Mouse (Mus musculus): ENCODE measurements around the gene Ccsap. TPM values are rescaled to one million over a fixed set of nuclear protein-coding genes. Genes with fewer than 3 reads are reported as not detected.

Ccsap gene
- 4.5 and 4.6 TPM in 2 replicates for polyA plus RNA-seq (2015; fragmentation: Nextera tagmentation; extraction: Ambion mirVana)

- Histone ChIP-seq H3K27ac (replicated peaks) (peak within 1 kb of the TSS; percentile 90), H3K27me3 (peaks cover 41% of the 10 kb centered on the region), H3K9me3 (no peaks in the 10 kb centered on the region), H3K4me3 (peak within 1 kb of the TSS; percentile 88), H3K36me3 (no peaks in the 10 kb centered on the region), H3K4me1 (replicated peaks) (peaks cover 17% of the 10 kb centered on the region), H3K9ac (peak within 1 kb of the TSS; percentile 88), H3K4me2 (peak within 1 kb of the TSS; percentile 89)
- ATAC-seq (ENCODE audit: low read depth): peak; percentile 80; the same call in 1 of the 2 replicates
- 2% methylated on average over 48 of the region's 48 CpGs for WGBS
These were observed at the start of gene Ccsap for GRCm38 (mm10) chr8:123859648-123860259. TSS of gene Ccsap (minus strand) at chr8:123860209.

DNA sequence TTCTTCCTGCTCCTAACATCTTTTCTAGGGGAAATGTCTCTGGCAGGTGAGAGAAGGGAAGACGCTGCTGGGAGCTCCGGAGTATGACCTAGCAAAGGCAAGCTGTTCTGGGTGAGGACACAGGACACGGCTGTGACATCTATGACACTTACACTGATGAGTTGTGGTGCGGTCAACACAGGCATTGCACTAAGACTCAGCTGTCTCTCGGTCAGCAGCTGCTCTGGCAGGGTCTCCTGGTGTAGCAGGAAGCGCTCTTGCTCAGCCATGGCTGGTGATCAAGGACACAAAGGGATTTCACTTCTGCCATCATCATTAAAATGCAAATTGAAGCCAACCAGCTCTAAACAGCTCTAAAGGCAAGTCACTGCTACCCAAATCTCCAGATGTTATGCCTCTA, 47.6 kb upstream of the Ccsap start:
- Histone ChIP-seq H3K4me2 (no peak overlapping the region), H3K9me3 (no peaks in the 10 kb centered on the region), H3K27ac (replicated peaks) (no peak overlapping the region), H3K4me3 (no peak overlapping the region), H3K27me3 (no peaks in the 10 kb centered on the region), H3K36me3 (peaks cover 92% of the 10 kb centered on the region), H3K9ac (no peak overlapping the region), H3K4me1 (replicated peaks) (no peaks in the 10 kb centered on the region)
- WGBS: 87% methylated on average over 6 of the region's 6 CpGs
- no peak for ATAC-seq (ENCODE audit: low read depth)

DNA sequence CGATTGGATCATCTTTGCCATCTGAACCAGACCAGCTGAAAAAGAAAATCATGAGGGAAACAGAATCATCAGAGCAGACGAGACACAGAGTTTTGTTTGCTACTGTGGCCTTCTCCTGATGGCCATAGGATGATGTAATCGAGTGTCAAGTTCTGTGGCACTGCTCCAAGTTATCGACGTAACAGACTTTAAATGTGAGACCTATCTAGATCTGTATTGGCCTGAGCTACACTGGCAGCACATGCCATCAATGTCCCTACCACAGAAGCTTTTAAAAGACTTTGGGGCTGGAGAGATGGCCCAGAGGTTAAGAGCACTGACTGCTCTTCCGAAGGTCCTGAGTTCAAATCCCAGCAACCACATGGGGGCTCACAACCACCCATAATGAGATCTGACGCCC, 42.6 kb upstream of the Ccsap start:
- H3K4me2 ChIP-seq: no peak overlapping the region
- no peaks in the 10 kb centered on the region for H3K27me3 ChIP-seq
- H3K27ac ChIP-seq (replicated peaks): no peak overlapping the region
- no peak overlapping the region for H3K9ac ChIP-seq
- ATAC-seq (ENCODE audit: low read depth): no peak
- H3K4me3 ChIP-seq: no peak overlapping the region
- H3K36me3 ChIP-seq: peaks cover 71% of the 10 kb centered on the region
- H3K4me1 ChIP-seq (replicated peaks): no peaks in the 10 kb centered on the region
- 92% methylated on average over 7 of the region's 7 CpGs for WGBS
- no peaks in the 10 kb centered on the region for H3K9me3 ChIP-seq

GRCm38 (mm10) chr8:123899366-123899765, 39.4 kb upstream of the Ccsap start:
- 87% methylated on average over 7 of the region's 7 CpGs for whole genome bisulfite sequencing
- H3K36me3 ChIP-seq: peaks cover 43% of the 10 kb centered on the region
- H3K27me3 ChIP-seq: peaks cover 24% of the 10 kb centered on the region
- no peak for ATAC-seq (ENCODE audit: low read depth)
- no peak overlapping the region for H3K9ac ChIP-seq
- no peak overlapping the region for H3K27ac ChIP-seq (replicated peaks)
- no peaks in the 10 kb centered on the region for H3K9me3 ChIP-seq
- no peaks in the 10 kb centered on the region for H3K4me1 ChIP-seq (replicated peaks)
- no peak overlapping the region for H3K4me3 ChIP-seq
- H3K4me2 ChIP-seq: no peak overlapping the region

DNA sequence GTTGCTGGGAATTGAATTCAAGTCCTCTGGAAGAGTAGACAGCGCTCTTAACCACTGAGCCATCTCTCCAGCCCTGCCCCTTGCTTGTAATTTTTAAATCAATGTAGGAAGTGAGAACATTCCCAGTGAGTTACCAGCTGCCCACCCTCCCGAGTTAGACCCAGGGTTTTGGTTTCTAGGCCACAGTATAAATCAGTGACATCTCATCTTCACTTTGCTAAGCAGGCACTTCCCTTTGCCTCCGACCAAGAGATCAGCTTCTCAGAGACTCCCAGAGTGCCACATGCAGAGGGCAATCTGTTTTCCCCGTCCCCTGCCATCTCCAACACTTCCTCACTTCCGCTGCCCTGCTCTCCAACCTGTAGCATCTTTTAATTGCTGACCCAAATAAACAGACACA, 38.6 kb upstream of the Ccsap start:
- no peak overlapping the region for H3K9ac ChIP-seq
- WGBS: 87% methylated on average over 5 of the region's 5 CpGs
- H3K4me3 ChIP-seq: no peak overlapping the region
- no peaks in the 10 kb centered on the region for H3K9me3 ChIP-seq
- H3K4me1 ChIP-seq (replicated peaks): no peaks in the 10 kb centered on the region
- no peak overlapping the region for H3K27ac ChIP-seq (replicated peaks)
- ATAC-seq (ENCODE audit: low read depth): no peak
- H3K27me3 ChIP-seq: peaks cover 31% of the 10 kb centered on the region
- H3K4me2 ChIP-seq: no peak overlapping the region
- peaks cover 35% of the 10 kb centered on the region for H3K36me3 ChIP-seq

DNA sequence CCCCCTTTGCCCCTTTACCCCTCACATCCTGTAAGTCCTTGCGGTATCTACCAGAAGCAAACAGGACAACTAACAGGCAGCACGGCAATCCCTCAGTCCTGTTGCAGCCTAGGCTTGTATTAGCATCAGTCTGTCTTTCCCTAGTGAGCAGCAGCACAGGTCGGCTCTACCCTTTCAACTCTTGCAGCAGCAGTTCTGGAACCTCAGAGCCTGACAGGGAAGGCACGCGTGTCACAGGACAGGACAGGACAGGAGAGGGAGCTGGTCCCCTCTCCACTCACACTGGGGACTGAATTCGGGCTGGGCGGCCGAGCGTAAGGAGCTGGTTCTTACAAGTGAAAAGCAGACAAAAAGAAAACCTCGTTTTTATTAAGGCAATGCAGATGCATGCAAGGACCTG, 36.8 kb upstream of the Ccsap start:
- 56% methylated on average over 10 of the region's 10 CpGs for WGBS
- Histone ChIP-seq H3K4me1 (replicated peaks) (peaks cover 13% of the 10 kb centered on the region), H3K4me3 (no peak overlapping the region), H3K9me3 (no peaks in the 10 kb centered on the region), H3K27ac (replicated peaks) (no peak overlapping the region), H3K27me3 (peaks cover 49% of the 10 kb centered on the region), H3K36me3 (peaks cover 17% of the 10 kb centered on the region), H3K4me2 (no peak overlapping the region), H3K9ac (no peak overlapping the region)
- ATAC-seq (ENCODE audit: low read depth): no peak

- Histone ChIP-seq H3K4me2 (no peak overlapping the region), H3K27me3 (peaks cover 54% of the 10 kb centered on the region), H3K9me3 (no peaks in the 10 kb centered on the region), H3K27ac (replicated peaks) (no peak overlapping the region), H3K4me1 (replicated peaks) (peaks cover 17% of the 10 kb centered on the region), H3K9ac (no peak overlapping the region), H3K36me3 (peaks cover 13% of the 10 kb centered on the region), H3K4me3 (no peak overlapping the region)
- no peak for ATAC-seq (ENCODE audit: low read depth)
- WGBS: 71% methylated on average over 14 of the region's 14 CpGs
These were observed 36.4 kb upstream of the Ccsap start for GRCm38 (mm10) chr8:123896366-123896761.

- no peak overlapping the region for H3K9ac ChIP-seq
- H3K4me1 ChIP-seq (replicated peaks): peaks cover 21% of the 10 kb centered on the region
- H3K27ac ChIP-seq (replicated peaks): no peak overlapping the region
- no peaks in the 10 kb centered on the region for H3K9me3 ChIP-seq
- 70% methylated on average over 9 of the region's 9 CpGs for WGBS
- H3K4me3 ChIP-seq: no peak overlapping the region
- H3K27me3 ChIP-seq: peaks cover 59% of the 10 kb centered on the region
- peaks cover 8% of the 10 kb centered on the region for H3K36me3 ChIP-seq
- no peak for ATAC-seq (ENCODE audit: low read depth)
- H3K4me2 ChIP-seq: no peak overlapping the region
These were observed 35.8 kb upstream of the Ccsap start for GRCm38 (mm10) chr8:123895680-123896365.

GRCm38 (mm10) chr8:123895230-123895629, 35.2 kb upstream of the Ccsap start:
- ATAC-seq (ENCODE audit: low read depth): no peak
- H3K4me3 ChIP-seq: no peak overlapping the region
- H3K9ac ChIP-seq: no peak overlapping the region
- peaks cover 21% of the 10 kb centered on the region for H3K4me1 ChIP-seq (replicated peaks)
- H3K27me3 ChIP-seq: peaks cover 65% of the 10 kb centered on the region
- 87% methylated on average over 4 of the region's 4 CpGs for WGBS
- no peaks in the 10 kb centered on the region for H3K9me3 ChIP-seq
- no peak overlapping the region for H3K27ac ChIP-seq (replicated peaks)
- H3K36me3 ChIP-seq: peaks cover 2% of the 10 kb centered on the region
- no peak overlapping the region for H3K4me2 ChIP-seq

DNA sequence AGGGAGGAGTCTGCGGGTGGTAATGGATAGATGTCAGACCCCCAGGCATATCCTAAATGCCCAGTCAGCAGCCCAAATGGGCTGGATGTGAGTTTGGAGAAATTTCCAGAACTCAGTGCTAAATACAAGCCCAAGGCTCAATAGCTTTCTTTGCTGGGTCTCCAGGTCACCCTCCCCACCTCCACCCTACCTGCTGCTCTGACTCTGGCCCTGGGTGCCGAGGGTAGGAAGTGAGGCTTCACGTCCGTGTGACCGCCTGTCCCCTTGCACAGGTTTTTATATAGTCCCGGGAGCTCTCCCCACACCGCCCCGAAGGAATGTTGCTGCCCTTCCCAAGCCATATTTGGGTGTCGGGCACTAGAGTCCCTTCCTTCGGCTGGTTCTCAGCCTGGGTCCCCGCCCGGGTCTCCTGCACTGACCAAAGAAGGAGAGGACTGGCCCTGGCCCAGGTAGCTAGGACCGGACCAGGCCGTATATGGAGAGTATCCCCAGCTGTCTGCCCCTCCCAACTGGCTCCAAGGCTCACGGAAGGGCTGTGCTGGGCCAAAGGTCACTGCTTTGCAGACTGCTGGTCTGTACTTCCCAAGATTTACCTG, 34.6 kb upstream of the Ccsap start, which contains the start of gene Acta1:
Gene Acta1, minus strand, starts transcription at position 250 of the 596 bp plus-strand sequence.
- 24% methylated on average over 15 of the region's 15 CpGs for WGBS
- ATAC-seq (ENCODE audit: low read depth): no peak
- no peak within 1 kb of the TSS for H3K4me3 ChIP-seq
- no peak within 1 kb of the TSS for H3K9ac ChIP-seq
- H3K36me3 ChIP-seq: no peaks in the 10 kb centered on the region
- no peak within 1 kb of the TSS for H3K27ac ChIP-seq (replicated peaks)
- H3K4me1 ChIP-seq (replicated peaks): peaks cover 21% of the 10 kb centered on the region
- H3K4me2 ChIP-seq: no peak within 1 kb of the TSS
- H3K9me3 ChIP-seq: no peaks in the 10 kb centered on the region
- H3K27me3 ChIP-seq: peaks cover 71% of the 10 kb centered on the region

DNA sequence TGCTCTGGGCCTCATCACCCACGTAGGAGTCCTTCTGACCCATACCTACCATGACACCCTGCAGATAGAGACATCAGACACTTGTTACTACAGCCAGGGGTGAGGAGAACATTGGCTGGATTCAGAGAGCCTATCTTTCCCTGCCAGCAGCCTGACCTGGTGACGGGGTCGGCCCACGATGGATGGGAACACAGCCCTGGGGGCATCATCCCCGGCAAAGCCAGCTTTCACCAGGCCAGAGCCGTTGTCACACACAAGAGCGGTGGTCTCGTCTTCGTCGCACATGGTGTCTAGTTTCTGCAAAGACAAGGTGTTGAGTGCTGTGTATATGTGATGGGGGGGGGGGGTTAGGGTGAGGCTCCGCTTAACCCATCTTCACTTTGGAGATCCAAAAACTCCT, 33.4 kb upstream of the Ccsap start:
- Histone ChIP-seq H3K27ac (replicated peaks) (no peak overlapping the region), H3K9me3 (no peaks in the 10 kb centered on the region), H3K36me3 (no peaks in the 10 kb centered on the region), H3K4me1 (replicated peaks) (peaks cover 21% of the 10 kb centered on the region), H3K4me3 (no peak overlapping the region), H3K4me2 (no peak overlapping the region), H3K9ac (no peak overlapping the region), H3K27me3 (peaks cover 83% of the 10 kb centered on the region)
- ATAC-seq (ENCODE audit: low read depth): no peak
- WGBS: 82% methylated on average over 11 of the region's 11 CpGs

- Histone ChIP-seq H3K9ac (peak overlapping the region; percentile 70), H3K36me3 (no peaks in the 10 kb centered on the region), H3K4me1 (replicated peaks) (peaks cover 21% of the 10 kb centered on the region), H3K27ac (replicated peaks) (no peak overlapping the region), H3K9me3 (no peaks in the 10 kb centered on the region), H3K4me3 (peak overlapping the region; percentile 44), H3K27me3 (peaks cover 87% of the 10 kb centered on the region), H3K4me2 (peak overlapping the region; percentile 65)
- ATAC-seq (ENCODE audit: low read depth): peak; percentile 34; the same call in 1 of the 2 replicates
- WGBS: 11% methylated on average over 30 of the region's 30 CpGs
These were observed 32.7 kb upstream of the Ccsap start for GRCm38 (mm10) chr8:123892586-123893155.

Data from neural tube, embryonic 13.5 days (tissue).